Mouse (Mus musculus) spleen, adult 2 months (tissue): ENCODE data around the gene Adora1. TPM values are rescaled to one million over a fixed set of nuclear protein-coding genes. Genes with fewer than 3 reads are reported as not detected.

Experiments used
- DNase-seq, 2 experiments: peaks; one replicate each; pipeline versions ENCODE4 v3.0.0 to v3.0.0-alpha.2; 2012 to 2021; ENCODE audit warnings: low spot score in 2 of 2, low read depth in 1 of 2
- H3K27ac ChIP-seq: fragments of 200-500 bp; 2 replicates; pipeline ENCODE4 v1.5.1; 2012; ENCODE audit warnings: low read length, inconsistent platforms; ENCODE audit not compliant: insufficient read depth
- H3K27me3 ChIP-seq: fragments of 200-500 bp; 2 replicates; pipeline ENCODE4 v1.6.1; 2012; ENCODE audit warnings: mild to moderate bottlenecking, moderate library complexity, low read length, inconsistent platforms; ENCODE audit not compliant: control insufficient read depth, insufficient read depth
- H3K36me3 ChIP-seq: fragments of 200-500 bp; 2 replicates; pipeline ENCODE4 v1.6.1; 2012; ENCODE audit warnings: mild to moderate bottlenecking, low read length, inconsistent platforms; ENCODE audit not compliant: control insufficient read depth, insufficient read depth
- H3K4me1 ChIP-seq: fragments of 200-500 bp; 2 replicates; pipeline ENCODE4 v1.6.1; 2011; ENCODE audit warnings: inconsistent platforms; ENCODE audit not compliant: control insufficient read depth, insufficient read depth, insufficient read length
- H3K4me3 ChIP-seq: fragments of 200-500 bp; 2 replicates; pipeline ENCODE4 v1.5.1; 2011; ENCODE audit warnings: mild to moderate bottlenecking, inconsistent platforms; ENCODE audit not compliant: insufficient read depth, insufficient read length; ENCODE audit errors: extremely low read depth
- CTCF ChIP-seq: fragments of 200-500 bp; IDR thresholded peaks from 2 replicates; pipeline ENCODE4 v1.5.1; 2011; ENCODE audit warnings: mild to moderate bottlenecking, inconsistent platforms; ENCODE audit not compliant: insufficient read depth, insufficient read length, insufficient replicate concordance; ENCODE audit errors: extremely low read depth
- POLR2A ChIP-seq: fragments of 200-500 bp; IDR thresholded peaks from 2 replicates; pipeline ENCODE4 v1.6.1; 2011; ENCODE audit warnings: low read depth, low read length, inconsistent platforms
- WGBS: fragments of 180-500 bp; shearing (Covaris S2); methylation state at CpG from one replicate; pipeline ENCODE4 v1.1.7; 2018; 5-methylcytosine and 5-hydroxymethylcytosine counted together
- polyA plus RNA-seq: library from polyadenylated mRNA; depleted of rRNA; stranded (reverse); fragments of >200 nt; gene quantifications from 2 replicates; pipeline ENCODE4 v1.2.3, GENCODE M21; 2012

Gene Adora1
- polyA plus RNA-seq, 1 experiment, result 0.28 TPM

DNA sequence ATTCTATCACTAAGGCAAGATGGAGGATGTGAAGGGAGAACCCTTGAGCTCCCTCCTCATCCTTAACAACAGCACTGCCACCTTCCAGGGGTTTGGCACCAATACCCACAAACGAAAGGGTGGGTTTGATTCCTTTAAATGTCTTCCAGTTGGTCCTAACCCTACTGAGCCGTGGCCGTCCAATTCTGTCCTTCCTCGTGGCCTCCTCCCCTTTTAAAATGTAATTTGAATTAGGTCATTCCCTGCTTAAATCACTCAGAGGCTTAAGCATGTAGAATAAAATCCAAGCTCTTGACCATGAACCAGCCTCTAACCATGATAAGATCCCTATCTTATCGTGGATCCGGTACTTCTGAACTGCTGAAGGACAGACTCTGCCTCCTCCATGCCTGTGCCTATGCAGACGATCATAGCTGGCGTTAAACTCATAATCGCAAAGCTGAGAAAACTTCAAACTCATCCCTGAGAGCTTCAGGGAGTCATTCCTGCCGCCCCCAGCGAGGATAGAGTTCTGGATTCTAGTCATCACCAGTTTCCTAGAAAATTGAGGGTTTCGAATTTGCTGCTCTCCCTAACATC is 10.5 kb downstream of the Adora1 start:
- WGBS, result 87% methylated on average over 12 of the region's 12 CpGs
- Histone ChIP-seq H3K36me3 (no peaks in the 10 kb centered on the region), H3K27me3 (no peaks in the 10 kb centered on the region), H3K4me3 (no peak overlapping the region), H3K27ac (no peak overlapping the region), H3K4me1 (no peaks in the 10 kb centered on the region)
- DNase-seq, result no peak
- TF ChIP-seq POLR2A, result no peak
- no peak for TF ChIP-seq CTCF

DNA sequence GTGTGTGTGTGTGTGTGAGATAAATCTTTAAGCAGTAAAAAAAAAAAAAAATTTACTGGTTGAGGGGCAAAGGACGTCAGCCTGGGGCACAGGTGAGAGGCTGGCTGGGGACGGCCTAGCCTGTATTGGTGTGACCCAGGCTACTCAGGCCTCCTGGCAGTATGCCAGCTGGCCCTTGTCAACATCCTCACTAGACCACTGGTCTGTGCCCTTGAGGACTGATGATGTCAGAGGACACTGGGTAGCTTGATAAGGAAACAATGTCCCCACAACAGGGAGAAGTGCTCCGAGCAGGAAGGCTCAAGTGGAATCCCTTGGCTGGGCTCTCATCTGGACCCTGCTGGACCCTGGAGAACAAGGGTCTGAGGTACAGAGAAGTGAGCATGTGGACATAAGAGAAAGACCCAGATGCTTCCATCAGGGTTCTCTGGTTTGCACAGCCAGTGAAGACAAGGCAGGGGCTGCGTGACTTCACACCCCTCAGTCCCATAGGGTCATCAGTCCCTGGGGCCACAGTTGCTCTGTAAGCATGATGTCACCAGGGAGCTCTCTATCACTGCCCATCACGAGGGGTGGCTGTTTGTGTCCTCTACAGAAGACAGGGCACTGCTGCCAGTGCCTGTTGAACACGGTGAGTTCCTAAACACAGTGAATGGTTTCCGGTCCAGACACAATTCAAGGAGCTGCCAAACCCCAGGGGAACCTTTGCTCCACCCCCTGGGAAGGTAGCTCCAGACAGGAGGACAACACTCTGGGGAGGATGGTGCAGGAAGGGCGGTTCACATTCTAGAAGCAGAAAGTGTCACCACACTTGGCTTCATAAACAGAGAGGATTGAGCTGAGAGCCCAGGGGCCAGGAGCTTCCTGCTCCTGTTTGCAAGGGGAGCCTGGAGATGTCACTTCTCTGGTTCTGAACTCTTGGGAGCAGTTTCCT is 12.8 kb downstream of the Adora1 start:
- Histone ChIP-seq H3K27ac (no peak overlapping the region), H3K4me1 (no peaks in the 10 kb centered on the region), H3K36me3 (no peaks in the 10 kb centered on the region), H3K4me3 (no peak overlapping the region), H3K27me3 (no peaks in the 10 kb centered on the region)
- TF ChIP-seq CTCF (no peak), POLR2A (no peak)
- 66% methylated on average over 8 of the region's 8 CpGs for WGBS
- no peak for DNase-seq

DNA sequence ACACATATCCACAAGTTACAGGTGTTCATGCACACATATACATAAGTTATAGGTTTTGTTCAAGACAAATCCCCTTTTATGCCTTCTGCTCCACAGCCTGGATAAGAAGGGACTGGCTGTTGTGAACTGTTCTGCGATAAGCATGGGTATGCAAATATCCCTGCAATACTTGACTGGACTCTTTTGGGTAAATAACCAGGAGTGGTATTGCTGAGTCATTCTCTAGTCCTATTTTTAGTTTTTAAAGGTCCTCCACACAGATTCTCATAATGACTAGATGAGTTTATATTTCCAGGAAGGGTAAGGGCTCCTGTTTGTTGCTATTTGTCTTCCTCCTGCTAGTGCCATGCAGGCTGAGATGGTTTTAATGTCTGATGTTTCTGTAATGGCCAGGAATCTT is 14.1 kb downstream of the Adora1 start:
- no peak overlapping the region for H3K27ac ChIP-seq
- 39% methylated on average over 1 of the region's 1 CpGs for WGBS
- no peaks in the 10 kb centered on the region for H3K27me3 ChIP-seq
- H3K36me3 ChIP-seq, result no peaks in the 10 kb centered on the region
- no peaks in the 10 kb centered on the region for H3K4me1 ChIP-seq
- no peak for DNase-seq
- H3K4me3 ChIP-seq, result no peak overlapping the region
- no peak for TF ChIP-seq CTCF
- TF ChIP-seq POLR2A, result no peak

DNA sequence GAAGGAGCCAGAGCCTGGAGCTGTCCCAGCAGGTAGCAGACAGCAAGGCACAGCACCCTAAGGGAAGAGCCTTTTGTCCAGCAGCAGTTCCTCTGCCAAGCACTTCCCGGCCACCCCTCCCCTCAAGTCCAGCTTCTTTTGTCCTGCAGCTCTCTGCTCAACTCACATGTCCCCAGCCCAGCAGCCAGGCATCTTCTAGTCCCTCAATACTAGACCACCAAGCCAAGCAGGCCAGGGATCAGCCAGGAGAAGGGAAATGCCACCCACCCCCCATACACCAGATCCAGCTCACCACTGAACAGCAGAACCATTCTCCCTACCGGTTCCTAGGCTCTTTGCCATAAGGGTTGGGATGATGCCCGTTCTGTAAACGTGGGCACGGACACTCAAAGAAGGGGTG is 15.6 kb downstream of the Adora1 start:
- Histone ChIP-seq H3K27me3 (no peaks in the 10 kb centered on the region), H3K4me3 (no peak overlapping the region), H3K27ac (no peak overlapping the region), H3K36me3 (no peaks in the 10 kb centered on the region), H3K4me1 (no peaks in the 10 kb centered on the region)
- WGBS, result 95% methylated on average over 5 of the region's 5 CpGs
- DNase-seq, result no peak
- no peak for TF ChIP-seq POLR2A

DNA sequence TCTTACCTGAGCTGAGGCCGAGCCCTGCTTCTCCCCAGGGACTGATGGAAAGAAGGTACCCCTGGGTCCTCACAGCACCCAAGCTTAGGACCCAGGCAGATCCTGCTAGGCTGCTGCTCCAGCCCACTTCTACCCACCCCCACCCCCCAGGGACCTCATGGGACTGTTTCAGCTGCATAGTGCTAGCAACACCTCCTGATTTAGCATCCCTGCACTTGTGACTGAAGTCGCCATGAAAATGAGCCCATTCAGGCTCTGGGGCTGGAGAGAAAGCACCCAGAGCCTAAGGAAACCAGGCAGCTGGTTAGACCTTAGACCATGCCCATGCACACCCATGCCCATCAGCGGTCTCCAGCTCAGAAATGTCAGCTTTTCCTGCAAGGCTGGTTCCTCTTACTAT is 17.3 kb downstream of the Adora1 start:
- DNase-seq, result no peak
- no peaks in the 10 kb centered on the region for H3K36me3 ChIP-seq
- no peak for TF ChIP-seq CTCF
- TF ChIP-seq POLR2A, result no peak
- no peaks in the 10 kb centered on the region for H3K27me3 ChIP-seq
- 82% methylated on average over 3 of the region's 3 CpGs for WGBS
- H3K4me3 ChIP-seq, result no peak overlapping the region
- H3K4me1 ChIP-seq, result no peaks in the 10 kb centered on the region
- H3K27ac ChIP-seq, result no peak overlapping the region

DNA sequence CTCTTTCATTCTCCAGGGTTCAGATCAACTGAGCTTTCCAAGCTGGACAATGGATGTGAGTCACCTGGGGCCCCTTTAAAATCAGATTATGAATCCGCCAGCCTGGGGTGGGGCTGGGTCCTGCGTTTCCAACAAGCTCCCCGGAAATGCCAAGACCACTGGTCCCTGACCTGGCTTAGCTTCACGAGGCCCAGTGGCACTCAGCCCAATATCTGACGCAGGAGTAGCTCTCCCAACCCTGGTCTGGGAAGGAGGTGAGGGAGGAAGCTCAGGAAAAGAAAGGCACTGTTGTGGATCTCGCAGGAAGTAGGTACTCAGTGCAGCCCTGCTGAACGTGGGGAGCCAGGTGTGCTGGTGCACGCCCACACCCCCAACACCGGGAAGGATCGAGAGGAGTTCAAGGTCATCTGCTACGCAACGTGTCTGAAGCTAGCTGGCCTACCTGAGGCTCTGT is 18.2 kb downstream of the Adora1 start:
- WGBS, result 73% methylated on average over 12 of the region's 12 CpGs
- no peaks in the 10 kb centered on the region for H3K27me3 ChIP-seq
- no peak for DNase-seq
- no peak overlapping the region for H3K27ac ChIP-seq
- H3K4me1 ChIP-seq, result no peaks in the 10 kb centered on the region
- no peak for TF ChIP-seq POLR2A
- TF ChIP-seq CTCF, result no peak
- no peaks in the 10 kb centered on the region for H3K36me3 ChIP-seq
- no peak overlapping the region for H3K4me3 ChIP-seq

DNA sequence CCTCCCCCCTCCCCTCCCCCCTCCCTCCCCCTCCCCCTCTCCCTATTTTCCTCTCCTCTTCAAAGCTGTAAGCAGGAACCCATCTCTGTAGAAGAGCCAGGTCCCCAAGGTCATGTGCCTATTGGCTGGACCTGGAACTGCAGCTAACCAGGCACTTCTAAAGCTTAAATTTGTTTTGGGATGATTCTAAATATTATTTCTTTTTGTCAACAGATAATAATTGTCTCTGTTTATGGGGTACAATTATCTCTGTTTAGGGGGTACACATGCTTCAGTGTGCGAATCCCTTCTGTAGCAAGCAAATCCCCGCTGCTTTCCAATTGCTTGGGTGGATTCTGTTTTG is 18.6 kb downstream of the Adora1 start:
- Histone ChIP-seq H3K27ac (no peak overlapping the region), H3K36me3 (no peaks in the 10 kb centered on the region), H3K4me3 (no peak overlapping the region), H3K27me3 (no peaks in the 10 kb centered on the region), H3K4me1 (no peaks in the 10 kb centered on the region)
- no peak for TF ChIP-seq POLR2A
- TF ChIP-seq CTCF, result no peak
- WGBS, result 91% methylated on average over 2 of the region's 2 CpGs
- DNase-seq, result no peak
